Mouse (Mus musculus) CH12.LX (cell line): Measurements from ENCODE around the gene Phactr1.

ENCODE experiments used
- CTCF ChIP-seq, 2 experiments: IDR thresholded peaks in 1 of 2; conservative IDR thresholded peaks in 1 of 2; 2 replicates each; pipeline ENCODE4 v1.5.1; 2011 to 2012; ENCODE audit warnings: low read depth in 2 of 2, low read length in 2 of 2, improper control_type of control experiment in 1 of 2, inconsistent platforms in 1 of 2, mild to moderate bottlenecking in 1 of 2, moderate library complexity in 1 of 2
- EP300 ChIP-seq: IDR thresholded peaks from 2 replicates; pipeline ENCODE4 v1.6.1; 2011; ENCODE audit warnings: low read length, improper control_type of control experiment
- JUND ChIP-seq: conservative IDR thresholded peaks from 2 replicates; pipeline ENCODE4 v1.6.1; 2011; ENCODE audit warnings: low read depth, low read length, improper control_type of control experiment
- PAX5 ChIP-seq: IDR thresholded peaks from 2 replicates; pipeline ENCODE4 v1.6.1; 2012; ENCODE audit warnings: low read length, inconsistent platforms, mixed read lengths
- SMC3 ChIP-seq: IDR thresholded peaks from 2 replicates; pipeline ENCODE4 v1.6.1; 2011; ENCODE audit warnings: low read depth, low read length, improper control_type of control experiment
- USF1 ChIP-seq: IDR thresholded peaks from 2 replicates; pipeline ENCODE4 v1.6.1; 2014; ENCODE audit warnings: low read depth, mild to moderate bottlenecking, inconsistent platforms, low read length, improper control_type of control experiment

DNA sequence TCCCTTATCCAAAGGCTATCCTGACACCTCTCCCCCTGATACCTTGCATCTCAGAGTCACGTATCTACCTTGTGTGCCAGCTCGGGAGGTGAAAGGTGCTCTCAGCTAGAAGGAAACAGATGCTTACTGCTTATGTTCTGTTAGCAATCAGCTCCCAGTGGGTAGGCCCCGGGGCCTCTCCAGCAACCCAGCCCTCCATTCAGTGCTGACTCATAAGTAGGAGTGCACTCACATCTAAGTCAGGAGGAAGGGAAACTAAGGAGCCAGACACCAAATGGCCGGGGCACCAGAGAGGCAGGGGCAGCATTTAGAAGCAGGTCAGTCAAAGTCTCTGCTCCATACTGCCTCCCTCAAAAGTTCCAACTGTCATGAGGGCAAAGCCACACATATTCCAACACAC, 468.3 kb downstream of the Phactr1 start:
- no peak for TF ChIP-seq USF1
- TF ChIP-seq JUND: no peak
- TF ChIP-seq PAX5: no peak
- no peak for TF ChIP-seq SMC3
- no peak for TF ChIP-seq EP300
- no peak for TF ChIP-seq CTCF (conservative IDR thresholded peaks at IDR 0.05 in 1 of 2, IDR thresholded peaks at IDR 0.05 in 1 of 2; ENCODE audit: low read depth in 2 of 2, low read length in 2 of 2)
